Mouse (Mus musculus): ENCODE measurements around the gene Vwce. TPM values are rescaled to one million over a fixed set of nuclear protein-coding genes. Genes with fewer than 3 reads are reported as not detected.

Gene Vwce
- total RNA-seq (2021) = not detected

- intact Hi-C loops (cut with DNase I) = no loop called here
Measured at GRCm38 (mm10) chr19:10634106-10634871, at the start of gene Vwce. Gene Vwce (plus strand): TSS chr19:10634213.

GRCm38 (mm10) chr19:10585112-10585511 lies 48.9 kb upstream of the Vwce start:
- no peak for DNase-seq (ENCODE audit: low spot score)
- intact Hi-C loops (cut with DNase I) = no loop called here

More at GRCm38 (mm10) chr19:10634106-10634871, at the start of gene Vwce:
- no peak for DNase-seq (ENCODE audit: low spot score)

DNA sequence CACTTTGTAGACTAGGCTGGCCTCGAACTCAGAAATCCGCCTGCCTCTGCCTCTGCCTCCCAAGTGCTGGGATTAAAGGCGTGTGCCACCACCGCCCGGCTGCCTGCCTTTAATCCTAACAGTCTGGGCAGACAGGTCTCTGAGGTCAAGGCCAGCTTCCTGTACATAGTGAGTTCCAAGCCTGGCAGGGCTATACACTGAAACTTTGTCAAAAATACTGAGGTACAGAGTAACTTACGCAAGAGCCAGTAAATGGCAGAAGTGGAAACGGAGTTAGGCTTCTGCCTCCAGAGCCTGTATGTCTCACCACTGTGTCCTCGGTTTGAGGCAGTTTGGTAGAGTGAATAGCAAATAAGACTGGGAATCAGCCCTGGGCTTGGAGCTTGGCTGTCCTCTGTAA lies 46.8 kb upstream of the Vwce start:
- intact Hi-C loops (cut with DNase I) = no loop called here
- no peak for DNase-seq (ENCODE audit: low spot score)

- intact Hi-C loops (cut with DNase I) = no loop called here
Measured at GRCm38 (mm10) chr19:10589127-10589857, 44.7 kb upstream of the Vwce start.

GRCm38 (mm10) chr19:10590301-10590700 lies 43.7 kb upstream of the Vwce start:
- no peak for DNase-seq (ENCODE audit: low spot score)

More at GRCm38 (mm10) chr19:10589127-10589857, 44.7 kb upstream of the Vwce start:
- DNase-seq (ENCODE audit: low spot score) = no peak

DNA sequence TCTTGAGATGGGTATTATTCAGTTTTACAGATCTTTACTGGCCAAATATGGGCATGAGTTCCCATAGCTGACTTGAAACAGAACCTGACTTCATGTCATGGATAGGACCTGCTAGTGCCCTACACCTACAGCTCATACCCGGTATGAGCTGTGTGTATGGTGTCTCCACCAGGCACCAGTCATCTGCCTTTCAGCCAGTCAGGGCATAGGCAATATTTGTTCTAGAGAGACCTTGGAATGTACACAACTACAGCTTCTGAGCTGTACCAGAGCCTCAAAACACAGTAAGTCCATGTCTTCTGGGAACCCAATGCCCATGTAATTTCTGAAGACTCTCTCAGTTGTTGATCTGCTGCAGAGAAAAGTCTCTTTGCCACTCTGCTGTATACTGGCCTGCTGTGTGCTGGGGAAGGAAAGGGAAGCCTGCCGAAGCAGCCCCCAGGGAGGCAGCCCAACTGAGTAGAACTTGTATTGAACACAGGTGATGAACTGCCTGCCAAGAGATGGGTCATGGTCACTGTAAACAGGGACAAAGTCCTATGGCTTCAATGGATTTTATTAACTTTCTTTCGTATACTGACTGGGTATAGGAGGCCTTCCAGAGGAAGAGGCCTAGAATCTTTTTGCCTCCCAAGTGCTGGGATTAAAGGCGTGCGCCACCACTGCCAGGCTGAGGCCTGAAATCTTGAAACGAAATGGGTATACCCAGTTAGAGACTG lies 42.2 kb upstream of the Vwce start:
- no peak for DNase-seq (ENCODE audit: low spot score)
- intact Hi-C loops (cut with DNase I) = no loop called here

More at GRCm38 (mm10) chr19:10590301-10590700, 43.7 kb upstream of the Vwce start:
- intact Hi-C loops (cut with DNase I) = no loop called here

- intact Hi-C loops (cut with DNase I) = no loop called here
Measured at GRCm38 (mm10) chr19:10598188-10598587, 35.8 kb upstream of the Vwce start.

GRCm38 (mm10) chr19:10599648-10600047 lies 34.4 kb upstream of the Vwce start:
- no peak for DNase-seq (ENCODE audit: low spot score)
- intact Hi-C loops (cut with DNase I) = no loop called here

More at GRCm38 (mm10) chr19:10598188-10598587, 35.8 kb upstream of the Vwce start:
- DNase-seq (ENCODE audit: low spot score) = no peak

DNA sequence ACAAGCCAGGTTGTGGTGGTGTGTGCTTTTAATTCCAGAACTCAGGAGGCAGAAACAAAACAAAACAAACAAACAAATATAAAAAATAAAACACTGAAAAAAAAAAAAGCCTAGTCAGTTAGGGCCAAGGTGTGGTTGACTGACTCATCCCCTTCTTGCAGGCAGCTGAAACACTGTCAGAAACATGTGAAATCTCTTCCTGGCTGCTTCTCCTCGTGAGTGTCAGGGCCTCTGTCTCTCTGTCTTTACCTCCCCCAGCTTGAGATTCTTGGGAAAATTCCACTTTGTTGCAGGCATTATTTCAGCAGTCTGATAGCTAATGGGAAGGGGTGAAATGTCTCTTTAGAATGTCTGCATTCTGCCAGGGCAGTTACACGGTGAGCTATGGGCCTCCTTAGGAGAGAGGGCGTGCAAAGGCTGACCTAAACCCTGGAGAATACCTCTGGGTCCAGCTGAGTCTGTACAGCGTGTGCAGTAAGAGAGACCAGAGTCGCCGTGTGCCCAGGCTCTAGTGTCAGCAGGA lies 31.7 kb upstream of the Vwce start:
- intact Hi-C loops (cut with DNase I) = no loop called here
- DNase-seq (ENCODE audit: low spot score) = no peak

- intact Hi-C loops (cut with DNase I) = no loop called here
- peak; percentile 69 for DNase-seq (ENCODE audit: low spot score)
Measured at GRCm38 (mm10) chr19:10602787-10603186, 31.2 kb upstream of the Vwce start.

GRCm38 (mm10) chr19:10603660-10604523 lies 30.1 kb upstream of the Vwce start:
- intact Hi-C loops (cut with DNase I) = loop anchor here (1.0 to 2.0 kb wide), 2 partner anchors 27 to 47 kb away; partner anchors contain the start of genes Cyb561a3, Tmem138 and Tmem216
- no peak for DNase-seq (ENCODE audit: low spot score)

DNA sequence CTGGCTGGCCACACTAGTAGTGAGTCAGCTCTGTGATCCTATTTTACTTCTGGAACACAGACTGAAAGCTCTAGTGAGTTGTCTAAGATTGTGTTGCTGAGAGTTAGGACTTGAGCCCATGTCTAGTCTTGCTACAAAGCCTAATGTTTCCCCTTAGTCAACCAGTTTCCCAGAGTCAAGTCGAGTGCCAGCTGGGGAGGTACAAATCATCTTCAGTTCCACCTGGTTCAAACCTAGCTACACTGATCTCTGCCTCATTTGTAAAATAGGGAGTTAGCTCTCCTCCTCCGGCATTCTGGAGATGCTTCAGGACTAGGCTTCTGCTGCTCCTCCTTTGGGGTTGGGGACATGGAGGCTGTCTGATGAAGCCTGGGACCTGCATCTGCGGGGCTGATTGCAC lies 29.5 kb upstream of the Vwce start:
- DNase-seq (ENCODE audit: low spot score) = no peak
- intact Hi-C loops (cut with DNase I) = loop anchor here (1.0 to 2.0 kb wide), 2 partner anchors 27 to 48 kb away; partner anchors contain the start of genes Cyb561a3, Tmem138 and Tmem216

DNA sequence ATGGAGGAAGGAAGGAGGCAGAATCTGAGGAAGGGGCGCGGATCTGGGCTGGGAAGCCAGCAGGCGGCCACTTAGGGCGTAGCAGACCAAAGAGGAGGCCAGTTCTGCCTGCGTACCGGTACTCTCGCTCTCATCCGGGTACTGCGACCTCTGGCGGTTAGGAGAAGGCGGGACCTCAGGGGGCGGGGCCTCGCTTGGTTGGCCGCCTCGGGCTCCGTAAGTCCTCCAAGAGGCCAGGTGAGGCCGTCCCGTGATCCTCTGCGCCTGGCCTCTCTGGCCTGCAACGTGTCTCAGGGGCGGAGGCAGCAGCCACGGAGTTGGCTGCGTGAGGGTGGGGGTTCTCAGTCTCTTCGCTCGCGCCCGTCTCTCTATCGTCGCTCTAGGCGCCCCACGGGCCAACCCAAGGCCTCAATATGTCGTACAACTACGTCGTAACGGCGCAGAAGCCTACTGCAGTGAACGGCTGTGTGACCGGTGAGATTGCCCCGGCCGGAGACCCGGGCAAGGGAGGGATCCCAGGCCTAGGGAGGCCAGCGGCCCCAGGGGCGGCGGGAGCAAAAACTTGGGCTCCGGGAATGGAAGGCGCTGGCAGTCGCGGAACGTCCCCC lies 28.6 kb upstream of the Vwce start, which contains the start of the genes Ddb1 and Tkfc:
Gene Ddb1 (plus strand): TSS at position 35 of the 608 bp plus-strand sequence.
Gene Tkfc (minus strand): TSS at position 362 of the 608 bp plus-strand sequence.
- intact Hi-C loops (cut with DNase I) = loop anchor here (2.0 kb wide), 1 partner anchor 49 kb away; the partner anchor contains the start of gene Tmem216

GRCm38 (mm10) chr19:10605901-10606622 lies 28.0 kb upstream of the Vwce start:
- intact Hi-C loops (cut with DNase I) = loop anchor here (2.0 kb wide), 1 partner anchor 49 kb away; the partner anchor contains the start of gene Tmem216
- DNase-seq (ENCODE audit: low spot score) = no peak

More for the DNA sequence above, 28.6 kb upstream of the Vwce start, which contains the start of the genes Ddb1 and Tkfc:
- DNase-seq (ENCODE audit: low spot score) = peak; percentile 98

GRCm38 (mm10) chr19:10608573-10609240 lies 25.3 kb upstream of the Vwce start:
- no peak for DNase-seq (ENCODE audit: low spot score)
- intact Hi-C loops (cut with DNase I) = no loop called here

DNA sequence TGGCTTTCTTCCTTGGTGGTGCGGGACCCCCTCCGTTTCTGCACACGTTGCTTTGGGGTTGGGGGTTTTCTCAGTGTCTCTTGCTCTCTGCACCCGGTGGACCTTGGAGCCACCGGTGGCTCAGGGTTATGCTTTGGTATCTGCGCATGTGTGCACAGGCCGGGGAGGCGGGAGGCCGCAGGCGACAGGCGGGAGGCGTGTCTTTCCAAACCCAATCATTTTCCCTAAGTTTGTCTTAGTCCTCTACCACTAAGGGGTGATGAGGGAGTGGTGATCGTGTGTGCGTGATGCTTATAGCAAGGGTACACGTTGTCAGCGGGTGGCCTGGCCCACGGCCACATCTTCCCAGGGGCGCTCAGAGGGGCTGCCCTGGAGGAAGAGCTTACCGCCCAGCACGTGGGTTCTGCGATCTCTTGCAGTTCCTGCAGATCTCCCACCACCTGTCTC lies 882 bp downstream of the Vwce start:
- intact Hi-C loops (cut with DNase I) = no loop called here
- peak; percentile 16 for DNase-seq (ENCODE audit: low spot score)

DNA sequence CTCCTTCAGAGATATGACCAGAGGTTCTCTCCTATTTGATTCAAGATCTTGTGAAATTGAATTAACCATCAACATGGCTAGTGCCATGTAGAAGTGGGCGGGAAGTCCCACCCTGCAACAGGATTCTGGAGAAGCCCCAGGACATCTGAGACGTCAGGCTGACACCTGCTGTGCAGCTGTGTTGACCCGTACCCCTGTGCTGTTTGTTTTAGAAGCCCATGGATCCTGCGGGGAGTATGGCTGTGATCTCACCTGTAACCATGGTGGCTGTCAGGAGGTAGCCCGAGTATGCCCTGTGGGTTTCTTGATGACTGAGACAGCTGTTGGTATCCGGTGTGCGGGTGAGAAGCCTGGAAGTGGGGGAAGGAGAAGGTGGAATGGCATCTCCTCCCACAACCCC lies 3.8 kb downstream of the Vwce start:
- intact Hi-C loops (cut with DNase I) = no loop called here
- DNase-seq (ENCODE audit: low spot score) = no peak
